Mouse (Mus musculus) frontal cortex, postnatal 36 days (tissue): ENCODE measurements around the gene Chst2.

Experiments
- DNase-seq, 2 experiments: peaks; one replicate each; pipeline ENCODE4 v3.0.0; 2022; ENCODE audit warnings: low spot score in 2 of 2

The Chst2 gene

DNA sequence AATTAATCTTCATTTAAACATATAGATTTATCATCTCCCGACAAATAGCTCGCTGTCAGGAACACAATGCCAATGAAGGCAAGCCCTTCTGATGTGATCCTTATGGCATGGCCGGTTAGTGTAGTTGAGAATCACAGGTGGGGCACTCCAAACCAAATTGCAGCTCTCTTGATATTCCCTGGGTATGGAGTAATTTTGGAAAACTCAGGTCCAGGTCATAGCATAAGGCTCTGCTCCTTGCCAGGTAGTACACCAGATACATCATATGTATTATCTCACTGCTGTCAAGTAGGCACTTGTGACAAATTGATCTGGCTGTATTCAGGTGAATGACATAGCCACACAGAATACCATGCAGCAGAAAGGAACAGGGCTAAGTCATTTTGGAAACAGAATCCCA, 40.6 kb downstream of the Chst2 start:
- no peak for DNase-seq

DNA sequence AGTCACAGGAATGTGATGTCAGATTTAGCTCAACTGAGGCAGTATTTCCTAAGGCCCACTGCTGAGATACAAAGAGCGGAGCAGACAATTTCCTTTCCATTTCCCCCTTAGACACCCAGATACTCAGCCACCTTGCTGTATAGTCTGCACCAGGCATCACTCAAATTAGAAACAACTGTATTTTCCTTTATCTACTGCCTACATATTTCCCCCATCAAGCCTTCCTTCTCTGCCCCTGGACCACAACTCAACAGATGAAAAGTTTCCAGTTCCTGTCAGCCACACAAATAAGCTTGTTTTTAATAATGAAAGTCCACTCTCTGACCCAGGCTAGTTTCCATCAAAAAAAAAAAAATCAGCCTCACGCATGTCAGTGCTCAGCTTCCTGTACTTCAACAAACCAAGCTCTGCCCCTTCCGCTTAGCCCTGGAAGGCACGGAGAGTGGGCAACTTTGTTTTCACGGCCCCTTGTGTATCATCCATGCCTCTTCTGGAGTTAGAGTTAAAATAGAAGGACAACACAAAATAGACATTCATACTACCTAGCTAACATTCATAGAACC, 52.6 kb downstream of the Chst2 start:
- no peak for DNase-seq

DNA sequence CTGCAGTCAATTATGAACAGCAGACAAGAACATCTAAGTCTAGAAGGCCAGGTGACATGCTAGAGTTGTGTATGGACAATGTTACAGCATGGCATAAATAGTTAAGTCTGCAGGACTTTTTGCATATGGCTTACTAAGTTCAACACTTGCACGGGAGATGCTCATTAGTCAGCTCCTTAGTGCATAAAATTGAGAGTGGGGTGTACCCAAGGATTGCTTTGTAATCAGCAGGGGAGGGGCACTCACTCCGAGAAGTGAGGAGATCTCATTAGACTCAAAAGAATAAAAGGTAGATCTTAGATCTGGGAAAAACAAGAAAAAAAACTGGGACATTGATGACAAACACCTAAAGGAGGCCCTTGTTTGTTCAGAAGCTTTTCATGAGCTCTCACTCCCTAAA, 54.6 kb downstream of the Chst2 start:
- no peak for DNase-seq

DNA sequence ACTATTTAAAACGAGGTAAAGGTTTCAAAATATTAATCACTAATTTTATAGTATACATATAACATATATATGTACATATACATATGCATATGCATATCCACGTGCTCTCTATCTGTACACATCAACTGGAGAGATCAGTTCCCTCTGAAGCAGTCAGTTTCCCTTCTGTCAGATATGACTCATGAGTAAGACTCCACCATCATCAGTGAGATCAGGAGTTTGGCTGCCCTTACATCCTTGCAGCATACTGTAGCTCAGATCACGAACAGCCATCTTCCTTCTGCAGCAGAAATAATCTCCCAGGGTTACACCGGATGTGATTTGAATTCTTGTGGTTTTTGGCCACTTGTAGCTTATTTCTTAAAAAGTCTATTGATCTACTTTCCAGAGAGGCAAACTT, 56.0 kb downstream of the Chst2 start:
- no peak for DNase-seq
